17 mouse cellular contexts compared by ENCODE assay signal in the genomic region with DNA sequence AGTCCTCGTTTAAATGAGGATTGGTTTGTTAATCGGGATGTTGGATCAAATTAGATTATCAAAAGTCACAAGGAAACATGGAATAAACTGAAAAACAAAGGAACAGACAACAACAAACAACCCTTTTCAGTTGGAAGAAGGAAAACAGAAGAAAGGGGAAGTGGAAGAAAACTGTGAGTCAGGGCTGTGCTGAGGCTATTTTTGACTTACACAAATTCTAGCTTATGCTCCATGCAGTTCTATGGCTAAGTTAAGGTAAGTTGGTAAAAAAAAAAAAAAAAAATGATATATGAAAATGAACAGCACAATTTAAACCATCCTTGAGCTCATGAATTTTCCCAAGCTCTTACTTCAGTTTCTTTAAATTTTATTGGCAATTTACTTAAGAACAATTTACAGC.
"Had no signal": no experiment of that assay in that cellular context is flagged by ENCODE, and none has a peak within 500 bp of the region (broad histone marks: within the 10 kb centered on the region; RNA-seq: fewer than 3 reads in every experiment).

No protein-coding gene starts in this region.

- H3K9me3 ChIP-seq: limb, embryonic 10.5 days; limb, embryonic 13.5 days; liver, embryonic 13.5 days; midbrain, embryonic 13.5 days had no signal

- H3K27ac ChIP-seq: kidney, postnatal 0 days; limb, embryonic 10.5 days; limb, embryonic 13.5 days; liver, embryonic 13.5 days; midbrain, embryonic 13.5 days; stomach, postnatal 0 days had no signal

- DNase-seq: kidney, adult 18-20 months; kidney, postnatal 25 days; layer of hippocampus, postnatal 36 days; liver; liver, embryonic 13.5 days; lung, embryonic 14.5 days; right cerebral cortex, postnatal 14 days; right cerebral cortex, postnatal 4 days; thymus, adult 2 months; thymus, postnatal 14 days had no signal

- ATAC-seq: intestine, embryonic 16.5 days; lung, postnatal 0 days; midbrain, embryonic 13.5 days had no signal

- H3K27me3 ChIP-seq: limb, embryonic 13.5 days; liver, embryonic 13.5 days; midbrain, embryonic 13.5 days had no signal

- H3K4me1 ChIP-seq: limb, embryonic 13.5 days; liver, embryonic 13.5 days; midbrain, embryonic 13.5 days had no signal

- H3K36me3 ChIP-seq: liver, embryonic 13.5 days had no signal

- H3K4me2 ChIP-seq: limb, embryonic 13.5 days; liver, embryonic 13.5 days; lung, embryonic 14.5 days; midbrain, embryonic 13.5 days had no signal

- H3K9ac ChIP-seq: limb, embryonic 13.5 days; liver, embryonic 13.5 days; lung, embryonic 14.5 days; midbrain, embryonic 13.5 days had no signal

- H3K4me3 ChIP-seq: limb, embryonic 10.5 days; limb, embryonic 13.5 days; liver, embryonic 13.5 days; midbrain, embryonic 13.5 days had no signal
